Mouse (Mus musculus) liver, postnatal 0 days (tissue): ENCODE measurements at regions not wholly inside any gene's neighbourhood (a gene's known extent, or its start where the extent isn't known, plus 50 kb on each side); places are given as distances from the start of the nearest gene placed in this dataset.

Experiments
- CTCF ChIP-seq: sonication (generic); IDR thresholded peaks from 2 replicates; pipeline ENCODE4 v1.5.1; 2016; ENCODE audit warnings: antibody characterized with exemption, low read depth
- EP300 ChIP-seq: IDR thresholded peaks from 2 replicates; pipeline ENCODE4 v1.6.1; 2016; ENCODE audit warnings: antibody characterized with exemption, low read depth, mild to moderate bottlenecking

GRCm38 (mm10) chr5:59947831-59948568 is 1860.6 kb upstream of the G6pd2 start:
- TF ChIP-seq CTCF = no peak
- TF ChIP-seq EP300 = no peak
